Mouse (Mus musculus): ENCODE measurements around the gene Rangap1. TPM values are rescaled to one million over a fixed set of nuclear protein-coding genes. Genes with fewer than 3 reads are reported as not detected.

Rangap1 gene
- polyA plus RNA-seq, 1 experiment, result 158 TPM

DNA sequence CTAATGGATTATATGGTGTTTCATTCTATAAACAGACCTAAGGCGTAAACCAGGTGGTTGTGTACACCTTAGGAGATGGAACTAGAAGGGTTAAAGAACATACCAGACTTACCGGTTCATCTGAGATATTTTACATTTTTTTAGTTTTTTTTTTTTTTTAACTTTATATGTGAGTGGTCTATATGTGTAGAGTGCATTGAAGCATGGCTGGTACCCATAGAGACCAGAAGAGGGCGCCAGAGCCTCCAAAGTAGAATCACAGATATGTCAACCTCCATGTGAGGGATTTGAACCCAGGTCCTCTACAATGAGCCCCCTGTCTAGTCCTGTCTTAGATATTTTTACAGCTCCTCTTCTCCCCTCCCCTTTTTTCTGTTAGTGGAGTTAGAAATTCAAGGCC, 47.5 kb downstream of the Rangap1 start:
- Histone ChIP-seq H3K9ac (ENCODE audit: low read depth, poor library complexity, severe bottlenecking) (no peak overlapping the region), H3K4me1 (ENCODE audit: control insufficient read depth, insufficient read depth, low read length) (no peaks in the 10 kb centered on the region), H3K36me3 (ENCODE audit: control insufficient read depth, insufficient read depth, low read length, poor library complexity, severe bottlenecking) (no peaks in the 10 kb centered on the region), H3K27ac (ENCODE audit: insufficient read depth, low read length) (no peak overlapping the region), H3K9me3 (replicated peaks; ENCODE audit: control insufficient read depth, insufficient read depth, low read length, poor library complexity, severe bottlenecking) (no peaks in the 10 kb centered on the region), H3K27me3 (ENCODE audit: control insufficient read depth, insufficient read depth, low read length, poor library complexity, severe bottlenecking) (no peaks in the 10 kb centered on the region), H3K4me3 (ENCODE audit: low read depth, low read length) (no peak overlapping the region)
- TF ChIP-seq POLR2A (IDR thresholded peaks at IDR 0.05; ENCODE audit: insufficient read depth, low read length) (no peak), CTCF (IDR thresholded peaks at IDR 0.05; ENCODE audit: low read depth, low read length) (peak; percentile 28), EP300 (IDR thresholded peaks at IDR 0.05; ENCODE audit: insufficient read depth, low read depth, low read length) (no peak)

DNA sequence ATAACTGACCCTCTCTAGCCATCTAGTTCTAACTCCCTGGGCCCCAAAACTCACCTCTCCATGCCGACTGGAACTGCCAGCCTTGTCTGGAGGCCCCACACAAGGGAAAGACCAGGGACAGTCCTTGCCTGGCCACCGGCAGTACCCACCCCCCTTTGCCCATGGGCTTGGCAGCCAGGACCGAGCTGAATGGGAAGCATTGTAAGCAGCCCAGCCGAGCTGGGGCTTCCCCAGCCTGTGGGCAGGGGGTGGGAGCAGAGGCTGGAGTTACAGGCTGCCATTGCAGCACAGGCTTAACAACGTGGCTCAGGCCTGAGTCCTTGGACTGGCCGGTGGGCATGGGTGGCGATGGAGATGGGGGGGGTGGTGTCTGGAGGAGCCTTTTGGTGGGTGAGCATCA, 48.2 kb downstream of the Rangap1 start, which contains the start of gene Chadl:
TSS of gene Chadl (minus strand) at position 113 of the 400 bp plus-strand sequence.
- H3K27me3 ChIP-seq (ENCODE audit: control insufficient read depth, insufficient read depth, low read length, poor library complexity, severe bottlenecking), result no peaks in the 10 kb centered on the region
- TF ChIP-seq POLR2A (IDR thresholded peaks at IDR 0.05; ENCODE audit: insufficient read depth, low read length) (no peak), CTCF (IDR thresholded peaks at IDR 0.05; ENCODE audit: low read depth, low read length) (no peak), EP300 (IDR thresholded peaks at IDR 0.05; ENCODE audit: insufficient read depth, low read depth, low read length) (no peak)

GRCm38 (mm10) chr15:81694891-81695290, 50.4 kb downstream of the Rangap1 start:
- H3K27me3 ChIP-seq (ENCODE audit: control insufficient read depth, insufficient read depth, low read length, poor library complexity, severe bottlenecking), result no peaks in the 10 kb centered on the region
- H3K36me3 ChIP-seq (ENCODE audit: control insufficient read depth, insufficient read depth, low read length, poor library complexity, severe bottlenecking), result no peaks in the 10 kb centered on the region
- TF ChIP-seq EP300 (IDR thresholded peaks at IDR 0.05; ENCODE audit: insufficient read depth, low read depth, low read length) (no peak), CTCF (IDR thresholded peaks at IDR 0.05; ENCODE audit: low read depth, low read length) (no peak), POLR2A (IDR thresholded peaks at IDR 0.05; ENCODE audit: insufficient read depth, low read length) (no peak)
- H3K27ac ChIP-seq (ENCODE audit: insufficient read depth, low read length), result no peak overlapping the region
- no peaks in the 10 kb centered on the region for H3K9me3 ChIP-seq (replicated peaks; ENCODE audit: control insufficient read depth, insufficient read depth, low read length, poor library complexity, severe bottlenecking)
- H3K4me1 ChIP-seq (ENCODE audit: control insufficient read depth, insufficient read depth, low read length), result no peaks in the 10 kb centered on the region
- H3K9ac ChIP-seq (ENCODE audit: low read depth, poor library complexity, severe bottlenecking), result peak overlapping the region; percentile 67
- peak overlapping the region; percentile 45 for H3K4me3 ChIP-seq (ENCODE audit: low read depth, low read length)

More for the DNA sequence above, 48.2 kb downstream of the Rangap1 start, which contains the start of gene Chadl:
- no peak within 1 kb of the TSS for H3K9ac ChIP-seq (ENCODE audit: low read depth, poor library complexity, severe bottlenecking)
- no peaks in the 10 kb centered on the region for H3K36me3 ChIP-seq (ENCODE audit: control insufficient read depth, insufficient read depth, low read length, poor library complexity, severe bottlenecking)
- H3K4me1 ChIP-seq (ENCODE audit: control insufficient read depth, insufficient read depth, low read length), result no peaks in the 10 kb centered on the region
- no peak within 1 kb of the TSS for H3K27ac ChIP-seq (ENCODE audit: insufficient read depth, low read length)
- H3K9me3 ChIP-seq (replicated peaks; ENCODE audit: control insufficient read depth, insufficient read depth, low read length, poor library complexity, severe bottlenecking), result no peaks in the 10 kb centered on the region
- H3K4me3 ChIP-seq (ENCODE audit: low read depth, low read length), result no peak within 1 kb of the TSS

DNA sequence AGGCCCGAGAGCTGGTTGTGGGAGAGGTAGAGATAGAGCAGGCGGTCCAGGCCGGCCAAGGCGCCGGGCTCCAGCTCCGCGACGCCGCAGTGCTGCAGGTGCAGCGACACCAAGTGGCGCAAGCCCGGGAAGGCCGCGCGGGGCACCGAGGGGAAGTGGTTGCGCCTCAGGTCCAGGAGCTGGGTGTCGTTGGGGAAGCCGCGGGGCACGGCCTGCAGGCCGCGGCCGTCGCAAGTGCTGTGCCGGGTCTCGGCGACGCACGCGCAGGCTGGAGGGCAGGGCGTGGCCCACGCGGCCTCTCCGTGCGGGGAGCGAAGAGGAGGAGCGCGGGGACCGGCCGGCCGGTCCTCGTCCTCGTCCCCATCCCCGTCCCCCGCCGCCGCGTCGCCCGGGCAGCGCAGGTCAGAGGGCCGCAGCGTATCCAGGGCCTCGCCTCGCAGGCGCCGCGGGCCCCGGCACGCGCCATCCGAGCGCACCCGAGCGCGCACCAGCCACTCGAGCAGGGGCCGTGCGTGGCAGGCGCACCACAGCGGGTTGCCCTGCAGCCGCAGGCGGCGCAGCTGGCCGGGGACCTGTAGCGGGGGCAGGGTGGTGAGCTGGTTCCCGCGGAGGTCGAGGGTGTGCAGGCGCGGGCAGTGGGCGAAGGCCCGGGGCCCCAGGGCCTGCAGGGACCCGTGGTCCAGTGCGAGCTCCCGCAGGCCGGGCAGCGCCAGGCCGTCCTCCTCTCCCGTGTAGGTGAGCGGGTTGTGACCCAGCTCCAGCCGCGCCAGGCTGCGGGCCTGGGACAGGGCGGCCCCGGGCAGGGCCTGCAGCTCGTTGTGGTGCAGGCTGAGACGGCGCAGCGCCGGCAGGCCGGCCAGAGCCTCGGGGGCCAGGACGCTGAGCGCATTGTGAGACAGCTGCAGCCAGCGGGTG, 51.1 kb downstream of the Rangap1 start:
- H3K27ac ChIP-seq (ENCODE audit: insufficient read depth, low read length), result no peak overlapping the region

GRCm38 (mm10) chr15:81693366-81693966, 51.9 kb downstream of the Rangap1 start:
- TF ChIP-seq POLR2A (IDR thresholded peaks at IDR 0.05; ENCODE audit: insufficient read depth, low read length) (no peak), EP300 (IDR thresholded peaks at IDR 0.05; ENCODE audit: insufficient read depth, low read depth, low read length) (no peak), CTCF (IDR thresholded peaks at IDR 0.05; ENCODE audit: low read depth, low read length) (no peak)
- Histone ChIP-seq H3K36me3 (ENCODE audit: control insufficient read depth, insufficient read depth, low read length, poor library complexity, severe bottlenecking) (no peaks in the 10 kb centered on the region), H3K9me3 (replicated peaks; ENCODE audit: control insufficient read depth, insufficient read depth, low read length, poor library complexity, severe bottlenecking) (no peaks in the 10 kb centered on the region), H3K9ac (ENCODE audit: low read depth, poor library complexity, severe bottlenecking) (peak overlapping the region; percentile 67), H3K4me1 (ENCODE audit: control insufficient read depth, insufficient read depth, low read length) (no peaks in the 10 kb centered on the region), H3K27me3 (ENCODE audit: control insufficient read depth, insufficient read depth, low read length, poor library complexity, severe bottlenecking) (no peaks in the 10 kb centered on the region), H3K27ac (ENCODE audit: insufficient read depth, low read length) (no peak overlapping the region), H3K4me3 (ENCODE audit: low read depth, low read length) (peak overlapping the region; percentile 45)

More for the DNA sequence above, 51.1 kb downstream of the Rangap1 start:
- H3K36me3 ChIP-seq (ENCODE audit: control insufficient read depth, insufficient read depth, low read length, poor library complexity, severe bottlenecking), result no peaks in the 10 kb centered on the region
- no peak for TF ChIP-seq POLR2A (IDR thresholded peaks at IDR 0.05; ENCODE audit: insufficient read depth, low read length)
- TF ChIP-seq CTCF (IDR thresholded peaks at IDR 0.05; ENCODE audit: low read depth, low read length), result peak; percentile 63
- TF ChIP-seq EP300 (IDR thresholded peaks at IDR 0.05; ENCODE audit: insufficient read depth, low read depth, low read length), result no peak
- H3K4me1 ChIP-seq (ENCODE audit: control insufficient read depth, insufficient read depth, low read length), result no peaks in the 10 kb centered on the region
- H3K9me3 ChIP-seq (replicated peaks; ENCODE audit: control insufficient read depth, insufficient read depth, low read length, poor library complexity, severe bottlenecking), result no peaks in the 10 kb centered on the region
- peak overlapping the region; percentile 45 for H3K4me3 ChIP-seq (ENCODE audit: low read depth, low read length)
- no peaks in the 10 kb centered on the region for H3K27me3 ChIP-seq (ENCODE audit: control insufficient read depth, insufficient read depth, low read length, poor library complexity, severe bottlenecking)
- H3K9ac ChIP-seq (ENCODE audit: low read depth, poor library complexity, severe bottlenecking), result peak overlapping the region; percentile 67
